Mouse (Mus musculus): ENCODE results near the gene Tenm4.

The Tenm4 gene

DNA sequence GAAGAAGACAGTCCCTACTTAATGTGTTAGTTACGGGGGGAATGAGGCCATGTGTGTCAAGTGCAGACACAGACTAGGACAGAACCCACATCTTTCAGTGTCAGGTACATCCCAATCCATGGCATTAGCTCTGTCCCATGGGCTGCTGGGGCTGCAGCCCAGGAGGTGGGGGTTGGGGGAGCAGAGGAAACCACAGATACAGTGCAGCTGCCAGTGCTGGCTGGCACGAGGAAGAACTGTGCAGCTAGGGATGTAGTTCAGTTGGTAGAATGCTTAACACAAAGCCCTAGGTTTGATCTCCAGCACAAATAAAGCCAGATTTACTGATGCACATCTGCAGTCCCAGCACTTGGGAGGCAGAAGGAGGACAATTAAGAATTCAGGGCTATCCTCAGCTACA lies 688.0 kb downstream of the Tenm4 start:
- ATAC-seq (ENCODE audit: insufficient number of reproducible peaks, low FRiP score, low TSS enrichment), result no peak

DNA sequence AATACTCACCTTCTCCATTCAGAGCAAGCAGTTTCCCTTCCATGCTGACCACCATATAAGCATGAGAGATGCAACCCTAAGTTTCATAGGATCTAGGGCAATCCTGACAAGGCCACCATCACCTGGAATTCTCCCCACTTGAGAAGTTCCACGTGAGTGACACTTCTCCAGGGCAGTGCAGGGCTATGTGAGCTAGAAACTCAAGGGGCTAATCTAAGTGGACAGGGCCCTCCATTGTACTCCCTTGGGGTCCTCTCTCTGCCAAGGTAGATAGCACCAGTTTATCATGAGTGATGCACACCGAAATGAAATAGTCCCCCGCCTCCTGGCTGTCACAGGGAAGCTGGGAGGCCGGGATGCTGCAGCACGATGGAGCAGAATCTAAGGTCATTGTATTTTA lies 688.6 kb downstream of the Tenm4 start:
- no peak for ATAC-seq (ENCODE audit: insufficient number of reproducible peaks, low FRiP score, low TSS enrichment)

DNA sequence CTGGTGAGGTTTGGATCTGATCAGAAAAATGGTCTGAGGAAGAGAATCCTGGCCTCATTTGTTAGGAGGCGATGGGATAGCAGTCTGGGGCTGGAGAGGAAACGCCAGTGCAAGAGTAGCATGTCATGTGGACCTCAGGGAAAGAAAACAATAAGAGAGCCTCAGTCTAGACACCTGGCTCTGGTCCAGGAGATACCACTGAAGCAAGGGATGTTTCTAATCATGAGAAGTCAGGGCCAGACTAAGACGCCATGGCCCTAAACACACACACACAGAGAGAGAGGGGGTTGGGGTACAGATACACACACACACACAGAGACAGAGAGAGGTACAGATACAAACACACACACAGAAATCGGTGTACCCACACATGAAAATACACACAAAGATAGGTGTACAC lies 689.6 kb downstream of the Tenm4 start:
- ATAC-seq (ENCODE audit: insufficient number of reproducible peaks, low FRiP score, low TSS enrichment), result no peak

DNA sequence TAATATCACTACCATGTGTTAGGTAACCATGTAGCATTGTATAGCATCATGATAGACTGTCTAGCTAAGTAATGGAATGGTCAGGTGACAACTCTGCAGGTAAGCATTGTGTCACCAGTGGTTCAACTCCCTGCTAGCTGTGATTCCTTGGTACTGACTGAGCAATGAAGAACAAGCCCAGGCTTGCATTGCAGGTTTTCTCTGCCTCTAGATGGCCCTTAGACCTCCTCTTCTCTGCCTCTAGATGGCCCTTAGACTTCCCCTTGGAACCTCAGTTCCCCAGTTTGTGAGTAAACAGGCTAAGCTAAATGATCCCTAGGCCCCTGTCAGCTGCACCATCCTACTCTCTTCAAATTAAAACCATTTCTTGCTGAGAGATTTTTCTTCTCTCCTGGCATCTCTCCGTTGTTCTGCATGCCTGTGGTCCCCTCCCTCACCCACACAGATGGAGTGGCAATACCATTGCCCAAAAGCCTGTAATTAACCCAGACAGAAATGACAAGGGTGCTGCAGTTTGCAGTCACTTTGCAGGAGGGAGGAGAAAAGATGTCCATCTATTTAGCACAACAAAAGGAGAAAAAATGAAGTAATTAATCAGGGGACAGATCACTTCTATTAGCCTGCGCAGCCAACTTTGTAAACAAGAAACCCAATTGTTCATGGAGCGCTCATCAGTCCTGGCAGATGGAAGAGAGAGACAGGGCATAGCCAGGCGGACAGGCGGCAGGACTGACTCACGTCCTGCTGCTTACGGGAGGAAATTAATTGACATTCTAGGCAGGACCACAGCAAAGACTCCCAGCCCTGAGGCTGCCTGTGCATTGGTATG lies 694.1 kb downstream of the Tenm4 start:
- ATAC-seq (ENCODE audit: insufficient number of reproducible peaks, low FRiP score, low TSS enrichment), result no peak

DNA sequence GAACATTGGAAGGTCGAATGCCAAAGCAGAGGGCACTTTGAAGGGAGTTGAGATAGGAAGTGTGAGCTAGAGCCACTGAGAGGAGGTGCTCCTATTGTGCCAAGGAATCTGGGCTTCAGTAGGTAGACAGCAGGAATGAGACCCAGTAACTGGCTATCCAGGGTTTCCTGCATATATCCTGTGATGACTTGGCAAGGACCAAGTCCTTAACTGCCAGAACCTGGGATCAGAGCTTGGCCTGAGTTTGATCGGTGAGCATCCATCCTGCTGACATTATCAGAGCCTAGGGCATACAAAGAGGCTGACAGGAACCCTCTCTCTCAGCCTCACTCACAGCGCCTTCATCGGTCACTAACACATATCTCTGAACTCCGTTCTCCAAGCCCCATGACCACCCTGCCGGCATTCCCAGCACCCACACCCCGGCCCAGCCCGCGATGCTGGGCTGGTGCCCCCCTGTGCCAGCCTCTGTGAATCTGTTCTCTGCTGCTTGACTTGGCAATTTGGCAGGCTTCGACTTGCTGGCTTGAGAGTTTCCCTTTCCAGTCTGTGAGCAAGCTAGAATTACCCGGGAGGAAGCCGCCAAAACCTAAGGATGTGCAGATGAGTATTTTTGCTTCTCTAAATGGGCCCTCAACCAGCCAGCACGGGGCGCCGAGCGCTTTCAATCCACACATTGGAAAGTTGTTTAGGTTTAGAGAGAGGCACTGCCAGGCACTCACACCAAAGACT lies 698.2 kb downstream of the Tenm4 start:
- peak; percentile 78 for ATAC-seq (ENCODE audit: insufficient number of reproducible peaks, low FRiP score, low TSS enrichment)

DNA sequence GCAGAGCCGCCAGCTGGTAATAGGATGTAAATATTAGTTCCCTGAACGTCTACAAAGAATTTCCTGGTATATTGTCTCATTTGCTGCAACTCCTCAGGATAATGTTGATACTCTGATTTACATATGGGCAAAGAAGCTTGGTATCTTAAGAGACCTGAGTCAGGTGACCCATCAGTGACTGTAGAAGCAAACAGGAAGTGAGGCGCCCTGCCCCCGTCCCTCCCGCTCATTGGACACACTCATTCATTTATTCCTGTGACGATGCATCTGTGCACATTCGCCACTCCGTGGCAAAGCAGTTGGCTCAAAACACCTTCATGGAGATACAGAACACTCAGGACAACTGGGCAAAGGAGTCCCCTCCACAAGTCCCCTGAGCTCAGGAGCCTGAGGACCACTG lies 699.4 kb downstream of the Tenm4 start:
- ATAC-seq (ENCODE audit: insufficient number of reproducible peaks, low FRiP score, low TSS enrichment), result no peak

DNA sequence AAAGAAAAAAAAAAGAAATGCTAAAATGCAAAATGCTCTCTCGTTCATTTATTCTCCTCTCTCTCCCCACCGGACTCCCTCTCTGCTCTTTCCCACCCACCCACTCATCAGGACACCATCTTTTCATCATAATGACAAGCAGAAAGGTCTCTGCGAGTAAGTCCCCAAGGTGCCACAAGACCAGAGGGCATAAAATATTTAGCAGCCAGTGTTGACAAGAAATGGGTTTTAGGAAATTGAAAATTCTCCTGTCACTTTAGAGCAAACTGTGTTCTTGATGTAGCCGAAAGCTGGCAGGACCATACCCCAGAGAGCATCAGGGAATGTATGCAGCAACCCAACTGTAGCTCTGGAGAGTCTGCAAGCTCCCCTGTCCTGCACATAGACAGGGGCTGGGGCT lies 700.0 kb downstream of the Tenm4 start:
- ATAC-seq (ENCODE audit: insufficient number of reproducible peaks, low FRiP score, low TSS enrichment), result no peak

DNA sequence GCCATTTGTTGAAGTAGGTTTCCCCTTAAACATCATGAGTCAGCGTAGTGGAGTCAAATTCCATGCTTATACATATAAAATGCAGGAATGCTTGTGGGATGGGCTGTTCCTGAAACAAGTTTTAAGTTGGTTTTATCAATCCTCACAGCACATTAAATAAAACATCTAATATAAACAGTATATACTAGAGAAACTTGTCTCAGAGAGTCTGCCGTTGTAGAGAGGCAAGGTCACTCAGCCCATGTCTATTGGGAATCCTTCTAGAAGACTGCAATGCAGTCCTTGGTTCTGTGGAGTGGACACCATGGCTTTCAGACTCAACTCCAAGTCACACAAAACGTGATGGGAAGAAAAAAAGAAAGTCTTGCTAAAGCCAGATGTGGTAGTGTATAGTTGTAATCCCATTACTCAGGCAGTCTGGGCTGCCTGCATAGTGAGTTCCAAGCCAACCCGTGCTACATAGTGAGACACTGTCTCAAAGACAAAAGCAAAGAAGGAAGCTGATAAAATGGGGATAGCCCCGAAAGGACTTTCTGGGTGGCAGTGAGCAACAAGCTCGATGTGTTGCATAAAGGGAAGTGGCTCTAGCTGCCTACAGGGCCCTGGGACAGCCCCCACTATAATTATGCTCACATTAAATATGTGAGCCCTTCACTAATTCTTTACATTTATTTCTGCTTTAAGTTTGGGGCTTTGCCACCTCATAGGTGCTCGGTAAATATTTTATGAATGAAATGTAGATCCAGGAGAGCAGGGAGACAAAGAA lies 707.6 kb downstream of the Tenm4 start:
- ATAC-seq (ENCODE audit: insufficient number of reproducible peaks, low FRiP score, low TSS enrichment), result no peak

DNA sequence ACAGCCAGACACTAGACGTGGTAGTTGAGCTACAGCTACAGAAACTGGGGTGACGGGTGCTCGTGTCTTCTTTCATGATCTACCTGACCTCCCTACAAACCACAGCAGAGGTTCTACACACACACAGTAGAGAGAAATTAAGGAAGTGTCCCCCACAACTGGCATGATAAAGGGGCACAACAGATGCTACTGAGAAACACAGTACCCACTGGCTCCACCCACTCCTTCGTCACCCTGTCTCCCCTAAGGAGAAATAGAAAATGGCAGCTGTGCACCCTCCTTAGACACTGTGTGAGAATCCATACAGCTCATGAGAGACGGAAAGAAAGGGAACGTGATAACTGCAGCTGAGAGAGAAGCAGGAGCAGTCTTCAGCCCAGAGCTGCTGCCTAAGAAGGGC lies 708.5 kb downstream of the Tenm4 start:
- ATAC-seq (ENCODE audit: insufficient number of reproducible peaks, low FRiP score, low TSS enrichment), result no peak

DNA sequence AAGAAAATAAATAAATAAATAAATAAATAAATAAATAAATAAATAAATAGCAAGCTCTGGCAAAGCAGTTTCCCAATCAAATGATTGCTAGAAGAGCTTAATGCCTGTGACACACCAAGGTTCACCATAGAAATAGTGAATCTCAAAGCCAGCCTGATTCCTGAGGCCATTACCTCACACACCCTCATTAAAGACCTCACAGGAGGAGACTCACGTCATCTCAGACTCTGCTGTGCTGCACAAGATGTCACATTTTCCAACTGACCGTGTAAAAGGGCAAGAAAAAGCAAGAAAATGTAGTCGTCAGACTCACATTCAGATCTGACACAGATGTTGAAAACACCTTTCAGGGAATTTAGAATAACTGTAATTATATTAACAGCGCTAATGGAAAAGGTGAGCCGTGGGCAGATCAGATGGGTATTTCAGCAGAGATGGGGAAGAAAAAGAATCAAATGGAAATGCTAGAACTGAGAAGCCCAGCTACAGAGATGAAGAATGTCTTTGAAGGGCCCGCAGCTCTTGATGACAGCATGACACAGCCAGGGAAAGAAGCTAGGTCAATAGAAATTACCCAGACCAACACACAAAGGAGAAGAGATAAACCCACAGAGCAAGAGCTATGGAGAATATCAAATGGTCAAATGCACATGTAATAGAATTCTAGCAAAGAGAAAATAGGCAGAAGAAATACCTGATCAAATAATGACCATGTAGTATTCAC lies 709.3 kb downstream of the Tenm4 start:
- no peak for ATAC-seq (ENCODE audit: insufficient number of reproducible peaks, low FRiP score, low TSS enrichment)

DNA sequence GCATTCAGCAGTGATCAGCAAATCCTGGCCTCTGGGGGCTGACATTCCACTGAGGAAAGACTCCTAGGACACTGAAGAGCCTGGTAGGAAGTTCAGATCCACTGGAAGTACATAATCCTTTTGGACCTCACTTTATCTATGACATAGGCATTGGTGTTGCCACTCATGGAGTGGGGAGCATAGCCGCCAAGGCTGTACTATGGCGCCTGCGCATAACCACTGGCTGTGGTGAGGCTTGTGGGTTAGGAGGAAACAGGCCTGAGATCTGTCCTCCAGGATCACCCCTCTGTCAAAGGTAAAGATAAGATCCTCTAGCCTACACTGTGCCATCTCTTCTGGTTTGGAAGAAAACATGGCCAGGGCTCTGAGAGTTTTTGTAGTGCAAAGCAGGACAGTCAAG lies 712.3 kb downstream of the Tenm4 start:
- ATAC-seq (ENCODE audit: insufficient number of reproducible peaks, low FRiP score, low TSS enrichment), result no peak

DNA sequence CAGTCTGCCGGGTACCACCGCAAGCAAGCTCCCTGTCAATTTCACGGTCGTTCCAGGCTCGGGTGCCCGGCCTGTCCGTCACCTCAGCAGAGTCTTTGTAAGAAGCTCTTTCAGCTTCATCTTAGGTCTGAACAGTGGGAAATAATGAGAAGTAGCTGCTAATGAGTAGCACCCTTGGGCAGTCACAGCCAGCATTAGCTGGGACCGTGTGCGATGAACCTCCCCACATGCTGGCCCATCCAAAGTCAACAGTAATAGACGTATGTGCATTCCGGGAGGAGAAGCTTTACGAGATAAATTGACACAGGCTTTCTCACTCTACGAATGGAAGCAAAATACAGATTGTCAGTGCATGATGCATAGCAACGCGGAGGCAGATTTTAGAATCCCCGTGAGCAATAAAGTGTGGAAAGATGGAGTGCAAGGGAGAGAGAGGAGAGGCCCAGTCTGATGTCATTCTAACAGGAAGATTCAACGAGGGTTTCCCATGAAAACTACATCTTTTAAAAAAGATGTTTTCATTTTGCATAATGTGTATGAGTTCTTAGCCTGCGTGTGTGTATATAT lies 716.1 kb downstream of the Tenm4 start:
- no peak for ATAC-seq (ENCODE audit: insufficient number of reproducible peaks, low FRiP score, low TSS enrichment)

DNA sequence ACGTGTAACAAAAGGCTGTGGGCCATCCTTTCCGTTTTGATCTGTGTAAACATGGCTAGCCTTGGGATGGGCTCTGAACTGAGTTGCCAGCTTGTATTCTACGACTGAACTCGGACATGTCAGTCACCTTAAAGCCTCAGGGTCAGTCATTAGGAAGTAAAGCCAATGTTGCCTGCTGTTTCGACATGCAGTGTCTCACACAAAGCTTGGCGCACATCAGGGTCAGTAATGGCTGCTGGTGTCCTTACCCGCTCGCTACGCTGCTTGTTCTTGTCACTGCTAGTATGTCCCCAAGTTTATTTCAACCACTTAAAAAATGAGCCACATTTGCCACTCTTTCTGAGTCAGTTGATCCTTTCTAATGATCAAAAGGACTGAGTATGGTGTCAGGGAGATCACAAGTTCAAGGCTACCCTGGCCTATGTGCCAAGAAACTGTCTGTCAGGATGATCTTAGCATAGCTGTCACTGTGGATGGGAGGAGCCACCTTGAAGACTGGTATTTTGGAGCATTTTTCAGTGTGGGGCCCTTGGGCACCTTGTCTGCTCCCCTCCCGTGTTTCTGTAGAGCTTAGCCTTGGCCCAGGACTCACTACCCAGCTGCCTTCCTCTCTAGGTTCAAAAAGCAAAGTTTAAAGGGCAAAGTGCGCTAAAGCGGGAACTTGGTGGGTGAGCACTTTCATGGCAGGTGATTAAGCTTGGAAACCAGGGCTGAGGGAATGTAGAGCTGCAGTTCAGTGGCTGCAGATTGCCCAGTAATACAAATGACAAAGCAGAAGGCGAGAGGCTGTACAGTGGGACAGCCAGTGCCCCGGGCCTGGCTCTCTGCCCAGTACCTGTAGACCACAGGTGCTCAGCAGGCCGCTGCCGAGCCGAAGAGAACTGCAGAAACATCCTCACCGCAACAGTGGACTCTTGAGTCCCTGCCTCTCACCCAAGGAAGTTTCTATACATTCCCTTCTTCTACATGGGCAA lies 718.3 kb downstream of the Tenm4 start:
- no peak for ATAC-seq (ENCODE audit: insufficient number of reproducible peaks, low FRiP score, low TSS enrichment)

DNA sequence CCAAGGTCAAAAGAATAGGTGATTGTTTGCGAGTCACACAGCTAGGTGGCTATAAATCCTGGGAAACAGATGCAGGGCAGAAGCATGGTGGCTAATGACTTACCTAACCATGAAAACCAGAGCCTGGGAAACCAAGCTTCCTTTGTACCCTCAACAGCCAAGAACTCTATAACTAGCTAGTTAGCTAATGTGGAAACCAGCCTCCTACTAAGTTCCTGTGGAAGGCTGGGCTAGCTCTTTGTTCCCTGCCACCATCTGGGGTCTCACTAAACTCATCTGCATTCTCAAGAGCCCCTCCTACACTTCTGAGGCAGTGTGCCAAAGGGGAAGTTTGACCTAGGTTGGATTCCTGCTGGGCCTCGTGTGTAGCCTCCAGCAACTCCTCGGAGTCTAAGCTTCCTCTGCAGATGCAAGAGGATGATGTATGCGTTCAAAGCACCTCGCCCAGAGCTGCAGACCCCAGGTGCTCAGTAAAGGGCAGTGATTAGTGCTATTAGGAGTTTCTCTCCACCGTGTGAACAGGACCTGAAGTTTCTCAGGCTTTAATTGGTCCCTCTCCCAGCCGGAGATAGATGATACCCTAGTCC lies 719.1 kb downstream of the Tenm4 start:
- no peak for ATAC-seq (ENCODE audit: insufficient number of reproducible peaks, low FRiP score, low TSS enrichment)

DNA sequence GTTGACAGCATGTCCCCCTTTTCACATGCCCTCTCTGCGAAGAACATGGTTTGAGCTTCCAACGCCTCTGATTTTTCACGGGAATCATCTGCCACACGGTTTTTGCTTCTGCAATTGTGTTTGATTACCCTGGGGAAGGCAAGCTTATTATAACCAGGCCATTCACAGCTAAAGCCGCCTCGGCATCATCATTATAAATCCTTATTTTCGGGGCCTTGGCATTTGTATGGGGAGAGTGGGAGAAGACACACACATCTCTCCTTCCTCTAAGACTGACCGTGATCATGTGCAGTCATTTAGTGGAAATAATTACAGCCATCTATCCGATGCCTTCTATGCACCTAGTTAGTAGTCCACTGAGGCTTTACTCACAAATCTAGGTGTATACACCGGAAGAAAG lies 719.9 kb downstream of the Tenm4 start:
- ATAC-seq (ENCODE audit: insufficient number of reproducible peaks, low FRiP score, low TSS enrichment), result no peak

DNA sequence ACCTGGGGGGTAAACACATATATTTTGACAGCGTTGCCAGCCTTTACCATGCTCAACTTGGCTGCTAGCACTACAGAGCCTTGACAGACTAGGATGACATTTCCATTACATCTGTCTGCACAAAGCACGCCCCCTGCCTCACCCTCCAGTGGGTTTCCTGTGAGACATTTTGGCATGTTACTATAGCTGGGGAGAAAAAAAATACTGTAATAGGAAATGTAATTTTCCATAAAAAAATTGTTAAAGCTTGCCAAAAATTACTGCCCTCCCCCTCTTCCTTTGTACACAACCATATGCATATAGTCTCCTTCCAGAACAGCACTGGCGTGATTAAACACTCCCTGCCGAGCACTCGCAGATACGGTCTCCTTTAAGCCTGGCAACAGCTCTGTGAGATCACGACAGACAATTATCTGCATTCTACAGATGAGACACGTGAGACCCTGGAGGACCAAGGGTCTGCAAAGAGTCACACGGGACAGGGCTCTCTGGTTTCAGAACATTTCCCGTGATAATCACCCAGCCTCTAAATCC lies 728.1 kb downstream of the Tenm4 start:
- ATAC-seq (ENCODE audit: insufficient number of reproducible peaks, low FRiP score, low TSS enrichment), result no peak

DNA sequence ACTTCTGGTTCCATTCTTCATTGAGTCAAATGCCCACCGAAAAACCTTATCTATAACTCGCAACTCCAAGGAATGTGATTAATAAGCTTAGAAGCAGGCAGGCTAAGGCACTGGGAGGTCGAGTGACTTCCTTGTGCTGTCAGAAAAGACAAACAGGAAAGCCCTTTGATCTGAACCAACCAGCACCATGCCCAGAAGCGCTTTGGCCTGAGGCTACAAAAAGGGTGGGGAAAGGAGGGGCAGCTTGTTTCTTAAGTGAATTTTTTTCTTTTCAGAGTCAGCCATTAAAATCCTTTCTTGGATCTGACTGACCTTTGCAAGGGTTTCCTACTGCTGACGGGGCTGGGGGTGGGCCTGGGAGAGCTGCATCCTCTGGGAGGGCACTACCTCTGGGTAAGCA lies 731.1 kb downstream of the Tenm4 start:
- no peak for ATAC-seq (ENCODE audit: insufficient number of reproducible peaks, low FRiP score, low TSS enrichment)
